Mouse (Mus musculus): ENCODE measurements at regions not wholly inside any gene's neighbourhood (a gene's known extent, or its start where the extent isn't known, plus 50 kb on each side); places are given as distances from the start of the nearest gene placed in this dataset.

DNA sequence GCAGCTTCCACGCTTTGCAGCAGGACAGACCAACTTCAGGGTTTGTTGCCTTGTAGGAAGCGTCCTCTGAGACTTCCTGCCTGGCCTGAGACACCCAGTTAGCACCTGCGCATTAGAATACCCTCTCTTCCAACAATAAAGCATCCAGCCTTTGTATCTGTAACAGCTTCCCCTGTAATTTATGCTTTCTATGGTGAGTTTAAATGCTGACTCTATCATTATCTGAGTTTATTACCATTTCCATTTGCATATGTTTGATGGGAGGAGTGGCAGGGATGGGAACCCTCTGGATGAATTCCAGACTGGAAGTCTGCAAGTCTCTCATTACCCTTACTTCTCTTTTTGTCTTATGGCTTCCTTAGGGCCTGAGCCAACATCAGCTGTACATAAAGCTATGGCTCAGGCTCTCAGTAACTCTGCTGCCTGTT lies 415.8 kb downstream of the Brinp2 start:
- Histone ChIP-seq H3K4me1 (ENCODE audit: control insufficient read depth, insufficient read depth, insufficient read length, low read length) (no peaks in the 10 kb centered on the region), H3K27me3 (ENCODE audit: control insufficient read depth, insufficient read depth, low read length) (no peaks in the 10 kb centered on the region), H3K4me3 (ENCODE audit: low read depth, low read length) (no peak overlapping the region), H3K36me3 (ENCODE audit: control insufficient read depth, insufficient read depth, low read length) (no peaks in the 10 kb centered on the region), H3K27ac (ENCODE audit: insufficient read depth, low read depth, low read length) (no peak overlapping the region)
- 36% methylated on average over 3 of the region's 3 CpGs for WGBS
- no peak for TF ChIP-seq POLR2A (IDR thresholded peaks at IDR 0.05; ENCODE audit: low read depth, low read length)
- TF ChIP-seq CTCF (IDR thresholded peaks at IDR 0.05; ENCODE audit: extremely low read depth, insufficient read length, insufficient replicate concordance, low read depth, low read length): no peak

GRCm38 (mm10) chr1:157957506-157957905 lies 398.6 kb downstream of the Brinp2 start:
- TF ChIP-seq POLR2A (IDR thresholded peaks at IDR 0.05; ENCODE audit: low read depth, low read length) (no peak), CTCF (IDR thresholded peaks at IDR 0.05; ENCODE audit: extremely low read depth, insufficient read length, insufficient replicate concordance, low read depth, low read length) (no peak)
- no peak overlapping the region for H3K27ac ChIP-seq (ENCODE audit: insufficient read depth, low read depth, low read length)
- no peaks in the 10 kb centered on the region for H3K4me1 ChIP-seq (ENCODE audit: control insufficient read depth, insufficient read depth, insufficient read length, low read length)
- H3K27me3 ChIP-seq (ENCODE audit: control insufficient read depth, insufficient read depth, low read length): no peaks in the 10 kb centered on the region
- H3K4me3 ChIP-seq (ENCODE audit: low read depth, low read length): no peak overlapping the region
- 49% methylated on average over 4 of the region's 4 CpGs for WGBS
- no peaks in the 10 kb centered on the region for H3K36me3 ChIP-seq (ENCODE audit: control insufficient read depth, insufficient read depth, low read length)

DNA sequence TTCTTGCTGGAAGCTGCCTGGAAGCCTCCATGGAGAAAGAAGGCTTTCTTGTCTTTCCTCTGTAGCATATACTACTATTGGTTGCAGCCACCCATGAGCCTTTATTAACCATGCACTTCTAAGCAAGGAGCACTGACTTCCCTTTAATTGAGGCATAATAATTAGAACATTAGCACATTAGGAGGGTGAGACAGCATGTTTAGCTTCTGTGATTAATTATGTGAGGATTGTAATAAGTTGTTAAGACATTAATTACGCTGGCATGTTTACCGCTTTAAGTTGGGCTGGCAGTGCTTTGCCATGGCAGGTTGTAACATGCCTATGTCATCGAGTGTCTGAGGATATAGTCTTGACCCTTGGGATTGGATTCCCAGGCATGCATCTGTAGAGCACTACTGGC lies 391.7 kb downstream of the Brinp2 start:
- Histone ChIP-seq H3K4me1 (ENCODE audit: control insufficient read depth, insufficient read depth, insufficient read length, low read length) (no peaks in the 10 kb centered on the region), H3K27ac (ENCODE audit: insufficient read depth, low read depth, low read length) (no peak overlapping the region), H3K27me3 (ENCODE audit: control insufficient read depth, insufficient read depth, low read length) (no peaks in the 10 kb centered on the region), H3K36me3 (ENCODE audit: control insufficient read depth, insufficient read depth, low read length) (no peaks in the 10 kb centered on the region), H3K4me3 (ENCODE audit: low read depth, low read length) (no peak overlapping the region)
- TF ChIP-seq CTCF (IDR thresholded peaks at IDR 0.05; ENCODE audit: extremely low read depth, insufficient read length, insufficient replicate concordance, low read depth, low read length) (no peak), POLR2A (IDR thresholded peaks at IDR 0.05; ENCODE audit: low read depth, low read length) (no peak)
- WGBS: 84% methylated on average over 3 of the region's 3 CpGs

DNA sequence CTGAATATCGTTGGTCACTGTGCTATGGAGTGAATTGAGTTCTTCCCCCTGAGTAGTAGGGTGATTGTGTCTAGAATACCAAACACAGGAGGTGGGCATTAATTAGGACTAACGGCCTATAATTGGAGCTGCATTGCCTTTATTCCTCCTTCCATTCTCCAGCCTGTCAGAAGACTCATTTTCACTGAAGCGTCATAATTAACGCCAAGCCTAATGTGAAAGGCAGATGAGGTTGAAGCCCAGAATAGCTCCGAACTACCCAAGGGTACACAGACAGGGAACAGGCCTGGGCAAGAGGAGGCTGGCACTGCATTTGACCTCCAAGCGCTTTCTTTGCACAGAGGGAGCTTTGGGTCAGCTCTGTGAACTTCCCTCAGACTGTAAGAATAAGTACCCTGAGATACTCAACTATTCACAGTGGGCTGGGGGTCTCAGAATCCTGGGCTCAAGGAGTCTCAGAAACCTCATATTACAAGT lies 386.5 kb downstream of the Brinp2 start:
- H3K36me3 ChIP-seq (ENCODE audit: control insufficient read depth, insufficient read depth, low read length): no peaks in the 10 kb centered on the region
- no peak for TF ChIP-seq CTCF (IDR thresholded peaks at IDR 0.05; ENCODE audit: extremely low read depth, insufficient read length, insufficient replicate concordance, low read depth, low read length)
- no peak for TF ChIP-seq POLR2A (IDR thresholded peaks at IDR 0.05; ENCODE audit: low read depth, low read length)
- H3K4me1 ChIP-seq (ENCODE audit: control insufficient read depth, insufficient read depth, insufficient read length, low read length): no peaks in the 10 kb centered on the region
- H3K4me3 ChIP-seq (ENCODE audit: low read depth, low read length): no peak overlapping the region
- H3K27ac ChIP-seq (ENCODE audit: insufficient read depth, low read depth, low read length): no peak overlapping the region
- WGBS: 80% methylated on average over 6 of the region's 6 CpGs
- no peaks in the 10 kb centered on the region for H3K27me3 ChIP-seq (ENCODE audit: control insufficient read depth, insufficient read depth, low read length)

GRCm38 (mm10) chr1:157973373-157974232 lies 382.5 kb downstream of the Brinp2 start:
- no peak for TF ChIP-seq CTCF (IDR thresholded peaks at IDR 0.05; ENCODE audit: extremely low read depth, insufficient read length, insufficient replicate concordance, low read depth, low read length)
- no peak for TF ChIP-seq POLR2A (IDR thresholded peaks at IDR 0.05; ENCODE audit: low read depth, low read length)
- Histone ChIP-seq H3K27ac (ENCODE audit: insufficient read depth, low read depth, low read length) (no peak overlapping the region), H3K36me3 (ENCODE audit: control insufficient read depth, insufficient read depth, low read length) (no peaks in the 10 kb centered on the region), H3K27me3 (ENCODE audit: control insufficient read depth, insufficient read depth, low read length) (no peaks in the 10 kb centered on the region), H3K4me3 (ENCODE audit: low read depth, low read length) (no peak overlapping the region), H3K4me1 (ENCODE audit: control insufficient read depth, insufficient read depth, insufficient read length, low read length) (no peaks in the 10 kb centered on the region)
- WGBS: 75% methylated on average over 10 of the region's 10 CpGs

- 73% methylated on average over 4 of the region's 4 CpGs for WGBS
- Histone ChIP-seq H3K36me3 (ENCODE audit: control insufficient read depth, insufficient read depth, low read length) (no peaks in the 10 kb centered on the region), H3K27ac (ENCODE audit: insufficient read depth, low read depth, low read length) (no peak overlapping the region), H3K27me3 (ENCODE audit: control insufficient read depth, insufficient read depth, low read length) (no peaks in the 10 kb centered on the region), H3K4me1 (ENCODE audit: control insufficient read depth, insufficient read depth, insufficient read length, low read length) (no peaks in the 10 kb centered on the region), H3K4me3 (ENCODE audit: low read depth, low read length) (no peak overlapping the region)
- no peak for TF ChIP-seq POLR2A (IDR thresholded peaks at IDR 0.05; ENCODE audit: low read depth, low read length)
- TF ChIP-seq CTCF (IDR thresholded peaks at IDR 0.05; ENCODE audit: extremely low read depth, insufficient read length, insufficient replicate concordance, low read depth, low read length): no peak
Observed at GRCm38 (mm10) chr1:157974656-157975055, 381.5 kb downstream of the Brinp2 start.

DNA sequence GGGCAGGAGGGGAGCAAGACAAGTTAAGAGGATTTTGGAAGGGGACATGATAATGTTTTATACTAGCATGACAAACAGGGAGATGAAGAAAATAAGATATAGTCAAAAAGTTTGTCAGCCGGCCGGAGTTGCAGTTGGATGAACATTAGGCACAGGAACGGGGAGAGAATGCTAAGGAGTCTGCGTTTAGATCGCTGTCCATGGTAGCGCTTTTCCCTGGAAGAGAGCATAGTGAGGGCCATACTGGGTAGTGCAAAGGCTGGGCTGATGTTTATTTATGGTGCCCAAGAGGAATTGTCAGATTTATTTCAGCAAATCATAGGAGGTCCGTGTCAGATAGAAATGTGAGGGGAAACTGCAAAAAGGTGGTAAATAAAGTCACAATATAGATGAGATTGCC lies 337.0 kb downstream of the Brinp2 start:
- no peak for TF ChIP-seq CTCF (IDR thresholded peaks at IDR 0.05; ENCODE audit: extremely low read depth, insufficient read length, insufficient replicate concordance, low read depth, low read length)
- TF ChIP-seq POLR2A (IDR thresholded peaks at IDR 0.05; ENCODE audit: low read depth, low read length): no peak
- Histone ChIP-seq H3K4me1 (ENCODE audit: control insufficient read depth, insufficient read depth, insufficient read length, low read length) (no peaks in the 10 kb centered on the region), H3K27me3 (ENCODE audit: control insufficient read depth, insufficient read depth, low read length) (no peaks in the 10 kb centered on the region), H3K4me3 (ENCODE audit: low read depth, low read length) (no peak overlapping the region), H3K27ac (ENCODE audit: insufficient read depth, low read depth, low read length) (no peak overlapping the region), H3K36me3 (ENCODE audit: control insufficient read depth, insufficient read depth, low read length) (no peaks in the 10 kb centered on the region)
- 21% methylated on average over 7 of the region's 7 CpGs for WGBS

All from small intestine, adult 2 months (tissue).